ENCODE assay signal across 12 mouse cellular contexts in the genomic region with DNA sequence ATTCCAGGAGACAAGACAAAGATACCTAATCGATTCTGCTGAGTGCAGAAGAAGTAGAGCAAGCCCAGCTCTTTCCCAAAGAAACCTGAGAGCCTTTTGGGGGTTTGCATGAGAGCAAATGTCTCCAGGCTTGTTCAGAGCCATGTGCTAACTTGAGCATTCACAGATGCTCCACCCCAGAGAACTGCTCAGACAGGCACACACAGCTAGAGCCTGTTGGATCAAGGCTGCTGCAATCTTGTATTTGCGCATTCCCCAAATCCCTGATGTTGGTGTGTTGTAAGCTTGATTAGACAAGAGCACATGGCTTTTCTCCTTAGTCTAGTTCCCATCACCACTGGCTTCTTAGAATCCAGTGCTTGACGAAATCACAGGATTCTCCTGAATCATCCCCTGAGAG.
DNase-seq lines count a peak whose midpoint lies in the region; ATAC-seq and TF ChIP-seq lines count a peak whose summit lies in the region.
"Had no signal": no experiment of that assay in that cellular context is flagged by ENCODE, and none has a peak within 500 bp of the region (broad histone marks: within the 10 kb centered on the region; RNA-seq: fewer than 3 reads in every experiment).

No protein-coding gene starts in this region.

- H3K4me2 ChIP-seq in heart, embryonic 11.5 days: no peak overlapping the region
- H3K4me2 ChIP-seq in embryonic facial prominence, embryonic 13.5 days: no peak overlapping the region
- no peak overlapping the region for H3K4me2 ChIP-seq in heart, postnatal 0 days (ENCODE audit: low read depth, low read length)
- H3K4me2 ChIP-seq: hindbrain, embryonic 15.5 days had no signal

- no peak for TF ChIP-seq POLR2A in heart, adult 2 months (IDR thresholded peaks at IDR 0.05; ENCODE audit: insufficient read depth, low read depth, low read length)

- intact Hi-C loops in heart, adult 2 months (cut with DNase I): no loop called here
- intact Hi-C loops in left cerebral cortex, postnatal 10 days (cut with DNase I): no loop called here

- peaks cover 2% of the 10 kb centered on the region for H3K4me1 ChIP-seq in heart, adult 2 months (ENCODE audit: control insufficient read depth, insufficient read depth, low read length)
- H3K4me1 ChIP-seq in heart, embryonic 11.5 days (ENCODE audit: control insufficient read depth, insufficient read depth, low read length): no peaks in the 10 kb centered on the region; the same call in 1 of the 2 replicates
- peaks cover 23% of the 10 kb centered on the region for H3K4me1 ChIP-seq in embryonic facial prominence, embryonic 13.5 days
- H3K4me1 ChIP-seq in heart, postnatal 0 days (ENCODE audit: control insufficient read depth, insufficient read depth): 0 out of 2 replicates have a peak, but pooled peaks cover 6% of the 10 kb centered on the region
- H3K4me1 ChIP-seq: forebrain, embryonic 10.5 days; hindbrain, embryonic 15.5 days had no signal

- no peak for ATAC-seq in heart, embryonic 11.5 days (replicated peaks; ENCODE audit: insufficient number of reproducible peaks, low FRiP score, low TSS enrichment)
- ATAC-seq in embryonic facial prominence, embryonic 13.5 days (ENCODE audit: insufficient number of reproducible peaks, insufficient read depth, low FRiP score, low TSS enrichment, low read depth): no peak
- peak; percentile 75 for ATAC-seq in heart, postnatal 0 days (ENCODE audit: insufficient read depth, low read depth)
- ATAC-seq in megakaryocyte-erythroid progenitor cell, adult 5-6 weeks (replicated peaks; ENCODE audit: low FRiP score, low TSS enrichment, poor library complexity, severe bottlenecking): no peak
- no peak for ATAC-seq in activated CD4-positive, CD25-positive, alpha-beta regulatory T cell, adult 4 months

- H3K36me3 ChIP-seq in heart, adult 2 months (ENCODE audit: control insufficient read depth, insufficient read depth, low read length): no peaks in the 10 kb centered on the region
- no peaks in the 10 kb centered on the region for H3K36me3 ChIP-seq in heart, embryonic 11.5 days (ENCODE audit: control insufficient read depth, insufficient read depth, low read length)
- H3K36me3 ChIP-seq in embryonic facial prominence, embryonic 13.5 days: no peaks in the 10 kb centered on the region
- no peaks in the 10 kb centered on the region for H3K36me3 ChIP-seq in heart, postnatal 0 days (replicated peaks; ENCODE audit: control insufficient read depth, insufficient read depth, low read length)
- H3K36me3 ChIP-seq: forebrain, embryonic 10.5 days; hindbrain, embryonic 15.5 days had no signal

- TF ChIP-seq CTCF in heart, adult 2 months (IDR thresholded peaks at IDR 0.05): no peak
- no peak for TF ChIP-seq CTCF in heart, postnatal 0 days (IDR thresholded peaks at IDR 0.05; ENCODE audit: low read depth)

- peak overlapping the region; percentile 38; the same call in 1 of the 2 replicates for H3K27ac ChIP-seq in heart, adult 2 months
- H3K27ac ChIP-seq in heart, embryonic 11.5 days (ENCODE audit: low read depth, low read length): no peak overlapping the region
- H3K27ac ChIP-seq in embryonic facial prominence, embryonic 13.5 days: peak overlapping the region; percentile 85
- 0 out of 2 replicates have a peak overlapping the region, but pooled peaks have one; percentile 18 for H3K27ac ChIP-seq in heart, postnatal 0 days (ENCODE audit: low read depth)
- H3K27ac ChIP-seq: forebrain, embryonic 10.5 days; hindbrain, embryonic 15.5 days had no signal

- no peaks in the 10 kb centered on the region for H3K27me3 ChIP-seq in heart, adult 2 months (ENCODE audit: control insufficient read depth, insufficient read depth, low read length)
- H3K27me3 ChIP-seq in heart, embryonic 11.5 days (ENCODE audit: control insufficient read depth, insufficient read depth, low read length): no peaks in the 10 kb centered on the region
- H3K27me3 ChIP-seq in embryonic facial prominence, embryonic 13.5 days: no peaks in the 10 kb centered on the region
- no peaks in the 10 kb centered on the region for H3K27me3 ChIP-seq in heart, postnatal 0 days (ENCODE audit: control insufficient read depth, insufficient read depth, low read length)
- H3K27me3 ChIP-seq: hindbrain, embryonic 15.5 days had no signal

- H3K79me2 ChIP-seq in heart, adult 2 months (replicated peaks; ENCODE audit: control insufficient read depth, insufficient read depth, low read length): no peaks in the 10 kb centered on the region

- peak in 1 of 2 experiments; percentile 57 for DNase-seq in heart, adult 2 months
- peak; percentile 62 for DNase-seq in NIH3T3 (ENCODE audit: low read depth)
- peak; percentile 29 for DNase-seq in heart, postnatal 0 days (ENCODE audit: low spot score)
- no peak for DNase-seq in left cerebral cortex, postnatal 10 days (ENCODE audit: extremely low spot score in 1 of 2, low spot score in 2 of 2)
- DNase-seq: cerebellum, adult 11-12 months; layer of hippocampus, postnatal 36 days had no signal

- no peak overlapping the region for H3K9ac ChIP-seq in heart, adult 2 months (ENCODE audit: low read depth, low read length)
- H3K9ac ChIP-seq in heart, embryonic 11.5 days (ENCODE audit: low read depth, low read length): no peak overlapping the region
- H3K9ac ChIP-seq in embryonic facial prominence, embryonic 13.5 days: no peak overlapping the region
- H3K9ac ChIP-seq in heart, postnatal 0 days (replicated peaks; ENCODE audit: low read depth, low read length): no peak overlapping the region
- H3K9ac ChIP-seq: hindbrain, embryonic 15.5 days had no signal

- no peak for TF ChIP-seq EP300 in heart, adult 2 months (IDR thresholded peaks at IDR 0.05; ENCODE audit: insufficient read depth, low read depth, low read length)
- TF ChIP-seq EP300 in heart, postnatal 0 days (IDR thresholded peaks at IDR 0.05; ENCODE audit: low read depth): no peak

- WGBS in heart, adult 2 months: 65% methylated on average over 3 of the region's 3 CpGs
- 47% methylated on average over 3 of the region's 3 CpGs for WGBS in heart, embryonic 11.5 days (ENCODE audit: insufficient replicate concordance)
- 29% methylated on average over 3 of the region's 3 CpGs for WGBS in embryonic facial prominence, embryonic 13.5 days
- WGBS in heart, postnatal 0 days: 37% methylated on average over 3 of the region's 3 CpGs

- H3K4me3 ChIP-seq in heart, adult 2 months: no peak overlapping the region
- H3K4me3 ChIP-seq in heart, embryonic 11.5 days (ENCODE audit: low read depth, low read length): no peak overlapping the region
- no peak overlapping the region for H3K4me3 ChIP-seq in embryonic facial prominence, embryonic 13.5 days
- H3K4me3 ChIP-seq in heart, postnatal 0 days (ENCODE audit: low read depth, low read length): no peak overlapping the region
- H3K4me3 ChIP-seq: forebrain, embryonic 10.5 days; hindbrain, embryonic 15.5 days had no signal

- H3K9me3 ChIP-seq in heart, embryonic 11.5 days (replicated peaks; ENCODE audit: control insufficient read depth, low read length): no peaks in the 10 kb centered on the region
- H3K9me3 ChIP-seq in embryonic facial prominence, embryonic 13.5 days: no peaks in the 10 kb centered on the region
- H3K9me3 ChIP-seq in heart, postnatal 0 days (replicated peaks; ENCODE audit: control insufficient read depth, low read length): no peaks in the 10 kb centered on the region
- H3K9me3 ChIP-seq: forebrain, embryonic 10.5 days; hindbrain, embryonic 15.5 days had no signal

Comparison
In these comparisons a context has a peak if more than half of its experiments do, and no peak if none do; other contexts are left out.
1. DNase-seq: peak in NIH3T3 (single experiment) and heart, postnatal 0 days (single experiment); none in left cerebral cortex, postnatal 10 days (0 of 2).